Mouse (Mus musculus) retina, postnatal 7 days (tissue): Measurements from ENCODE around the gene Gimap8.

Source experiments
- DNase-seq: peaks from one replicate; pipeline ENCODE4 v3.0.0-alpha.2; 2012; ENCODE audit warnings: low read depth, low spot score

Gimap8 gene

GRCm38 (mm10) chr6:48637811-48638500 is 9.1 kb upstream of the Gimap8 start:
- no peak for DNase-seq

GRCm38 (mm10) chr6:48638553-48638952 is 8.5 kb upstream of the Gimap8 start:
- no peak for DNase-seq

GRCm38 (mm10) chr6:48641391-48641790 is 5.6 kb upstream of the Gimap8 start:
- DNase-seq = no peak

- DNase-seq = peak; percentile 73
Observed at GRCm38 (mm10) chr6:48642764-48643292, 4.2 kb upstream of the Gimap8 start.

- DNase-seq = peak; percentile 51
Observed at GRCm38 (mm10) chr6:48645660-48646308, 1.2 kb upstream of the Gimap8 start.

GRCm38 (mm10) chr6:48646309-48646690 is 734 bp upstream of the Gimap8 start:
- no peak for DNase-seq

- DNase-seq = no peak
Observed at GRCm38 (mm10) chr6:48647611-48648010, 577 bp downstream of the Gimap8 start.

GRCm38 (mm10) chr6:48648779-48649178 is 1.7 kb downstream of the Gimap8 start:
- no peak for DNase-seq

GRCm38 (mm10) chr6:48650041-48650440 is 3.0 kb downstream of the Gimap8 start:
- DNase-seq = no peak

GRCm38 (mm10) chr6:48658721-48659120 is 11.7 kb downstream of the Gimap8 start:
- no peak for DNase-seq

- DNase-seq = no peak
Observed at GRCm38 (mm10) chr6:48664750-48665149, 17.7 kb downstream of the Gimap8 start.

- DNase-seq = no peak
Observed at GRCm38 (mm10) chr6:48665471-48665870, 18.4 kb downstream of the Gimap8 start.

- no peak for DNase-seq
Observed at GRCm38 (mm10) chr6:48666159-48666586, 19.1 kb downstream of the Gimap8 start.

- DNase-seq = no peak
Observed at GRCm38 (mm10) chr6:48668022-48668421, 21.0 kb downstream of the Gimap8 start.

GRCm38 (mm10) chr6:48669446-48669969 is 22.5 kb downstream of the Gimap8 start:
- DNase-seq = no peak

GRCm38 (mm10) chr6:48674291-48675058 is 27.4 kb downstream of the Gimap8 start:
- no peak for DNase-seq

GRCm38 (mm10) chr6:48675400-48675930 is 28.4 kb downstream of the Gimap8 start:
- no peak for DNase-seq

- no peak for DNase-seq
Observed at GRCm38 (mm10) chr6:48675931-48676859, 29.2 kb downstream of the Gimap8 start, which contains the start of gene Gimap9. Gene Gimap9, plus strand, starts transcription at chr6:48676129.

GRCm38 (mm10) chr6:48676860-48677415 is 29.9 kb downstream of the Gimap8 start:
- DNase-seq = no peak
